Mouse (Mus musculus) hematopoietic stem cell, adult 5-6 weeks (primary cell): ENCODE measurements around the gene Pdlim4. TPM values are rescaled to one million over a fixed set of nuclear protein-coding genes. Genes with fewer than 3 reads are reported as not detected.
"Not testable (repeated sequence)": the region's sequence is repeated elsewhere in the genome, so short reads cannot be mapped to it uniquely, and the experiment has no call there.

Experiments
- ATAC-seq, 2 experiments: fragments of 125-278 bp in 1 of 2; replicated peaks in 1 of 2; 2 replicates each; pipeline ENCODE4 v1.8.0; 2016 to 2017; ENCODE audit warnings: inconsistent platforms in 2 of 2, mild to moderate bottlenecking in 2 of 2, moderate number of reproducible peaks in 2 of 2, low read depth in 1 of 2, moderate TSS enrichment in 1 of 2; ENCODE audit not compliant: low FRiP score in 2 of 2, poor library complexity in 2 of 2, severe bottlenecking in 2 of 2, insufficient read depth in 1 of 2, low TSS enrichment in 1 of 2
- total RNA-seq: library from RNA; stranded (forward); fragments of 172-1452, 232-1000 nt; gene quantifications from 2 replicates; pipeline ENCODE4 v1.2.3, GENCODE M21; 2017

Gene Pdlim4
- total RNA-seq, 1 experiment from 2014 or later, result not detected

DNA sequence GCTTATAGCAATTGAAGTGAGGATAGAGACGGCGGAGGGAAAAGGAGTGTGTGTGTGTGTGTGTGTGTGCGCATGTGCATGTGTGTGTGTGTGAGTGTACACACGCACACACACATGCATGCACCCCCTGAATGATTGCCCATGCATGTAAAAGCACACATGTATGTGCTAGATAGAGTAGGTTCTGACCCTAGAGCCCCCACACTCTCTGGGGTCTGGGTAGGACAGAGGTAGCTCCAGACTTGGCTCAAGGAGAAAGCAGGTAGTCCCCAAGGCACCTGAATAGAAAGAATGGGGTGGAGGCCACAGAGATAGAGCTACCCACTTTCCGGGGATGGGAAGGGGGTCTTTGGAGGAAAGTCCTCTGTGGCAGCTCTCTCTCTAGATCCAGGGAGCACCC, 16.7 kb downstream of the Pdlim4 start:
- ATAC-seq, result no peak

GRCm38 (mm10) chr11:54051161-54051560, 17.7 kb downstream of the Pdlim4 start:
- no peak for ATAC-seq

GRCm38 (mm10) chr11:54050205-54050604, 18.6 kb downstream of the Pdlim4 start:
- no peak for ATAC-seq

GRCm38 (mm10) chr11:54040676-54041075, 28.1 kb downstream of the Pdlim4 start:
- ATAC-seq, result no peak

GRCm38 (mm10) chr11:54032872-54033271, 35.9 kb downstream of the Pdlim4 start:
- ATAC-seq, result not testable (repeated sequence)

DNA sequence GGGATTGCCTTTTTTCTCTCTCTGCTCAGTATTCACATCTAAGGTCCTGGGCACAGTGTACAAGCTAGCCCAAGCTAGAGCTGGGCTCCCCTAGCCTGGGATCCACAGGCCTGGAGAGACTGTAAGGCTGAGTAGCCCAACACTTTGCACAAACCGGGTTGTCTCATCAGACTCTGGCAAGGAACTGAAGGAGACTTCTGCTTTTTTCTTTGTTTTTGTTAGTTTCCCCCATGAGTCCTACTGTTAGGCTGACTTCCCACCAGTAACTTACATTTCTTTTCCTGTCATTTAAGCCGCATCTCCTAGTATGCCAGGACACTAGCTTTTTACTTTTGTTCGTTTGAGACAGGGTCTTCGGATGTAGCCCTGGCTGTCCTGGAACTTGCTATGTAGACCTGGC, 39.8 kb downstream of the Pdlim4 start:
- ATAC-seq, result 0 out of 4 replicates have a peak, but pooled peaks of 1 of the 2 experiments have one; percentile 29

DNA sequence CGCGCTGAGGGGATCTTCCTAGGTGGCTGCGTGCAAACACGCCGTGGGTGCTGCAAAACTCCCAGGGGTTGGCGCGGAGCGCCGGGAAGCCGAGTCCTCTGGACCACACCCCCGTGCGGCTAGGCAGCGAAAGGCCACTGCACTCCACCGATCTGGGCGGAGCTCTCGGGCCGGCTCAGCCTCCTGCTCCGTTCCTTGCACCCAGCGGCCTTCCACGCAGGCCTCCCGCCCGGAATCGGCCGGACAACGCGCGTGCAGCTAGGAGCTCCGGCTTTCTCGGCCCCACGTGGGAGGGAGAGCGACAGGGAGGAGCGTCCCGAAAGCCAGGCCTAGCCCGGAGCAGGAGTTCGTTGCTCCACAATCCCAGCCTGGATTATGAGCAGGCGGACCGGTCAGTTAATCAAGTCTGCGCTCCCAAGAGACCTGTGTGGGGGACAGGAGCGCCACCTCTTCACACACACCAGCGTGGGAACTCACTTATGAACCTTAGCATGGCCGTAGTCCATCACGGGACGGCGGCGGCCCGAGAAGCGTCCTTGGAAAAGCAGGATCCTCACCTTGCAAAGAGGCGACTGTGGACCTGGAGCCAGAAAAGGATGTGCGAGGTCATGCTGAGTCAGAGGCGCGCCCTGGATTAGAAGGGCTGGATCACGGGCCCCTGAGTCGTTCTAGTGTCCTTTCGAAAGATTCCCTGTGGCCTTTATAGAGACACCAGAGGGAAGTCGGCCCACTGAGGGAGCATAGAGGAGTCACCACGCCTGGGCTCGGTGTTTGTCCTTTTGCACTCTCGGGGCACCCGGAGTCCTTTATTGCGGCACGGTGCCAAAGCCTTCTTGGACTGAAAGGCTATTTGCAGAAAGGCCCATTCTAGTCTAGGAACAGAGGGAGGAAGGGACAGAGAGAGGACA, 40.5 kb downstream of the Pdlim4 start, which contains the start of gene Slc22a4:
Slc22a4 (minus strand) TSS at position 47 of the 908 bp plus-strand sequence.
- ATAC-seq, result peak; percentile 75 to 81

GRCm38 (mm10) chr11:54027131-54028043, 41.4 kb downstream of the Pdlim4 start:
- no peak for ATAC-seq

DNA sequence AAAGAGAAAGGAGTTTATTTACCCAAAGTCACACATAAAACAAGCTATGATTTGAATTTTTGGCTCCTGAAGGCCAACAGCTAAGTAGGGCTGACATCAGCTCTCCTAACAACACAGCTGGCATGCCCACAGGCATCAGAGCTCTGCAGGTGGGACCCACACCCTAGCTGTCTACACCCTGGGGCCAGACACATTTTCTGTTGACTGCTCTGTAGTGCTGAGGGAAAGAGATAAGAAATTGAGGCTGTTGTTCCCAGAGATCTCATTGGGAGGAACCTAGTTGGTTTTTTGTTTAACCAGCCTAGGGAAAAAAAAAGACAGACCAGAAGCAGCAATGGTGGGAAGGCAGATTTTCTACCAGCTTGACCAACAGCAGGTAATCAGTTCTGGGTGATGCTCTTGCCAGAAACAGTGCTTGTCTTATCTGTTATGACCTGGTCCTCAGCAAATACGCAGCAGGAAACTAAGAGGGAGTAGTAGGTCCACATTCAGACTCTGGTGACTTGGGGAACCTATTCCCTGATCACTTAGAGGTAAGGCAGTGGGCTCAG, 42.2 kb downstream of the Pdlim4 start:
- ATAC-seq, result no peak; a peak in 1 of 4 replicates

- no peak for ATAC-seq
These were observed 47.3 kb downstream of the Pdlim4 start for GRCm38 (mm10) chr11:54021396-54022093.

- ATAC-seq, result no peak
These were observed 49.7 kb downstream of the Pdlim4 start for GRCm38 (mm10) chr11:54018893-54019732.

GRCm38 (mm10) chr11:54017596-54017995, 51.2 kb downstream of the Pdlim4 start:
- ATAC-seq, result no peak

DNA sequence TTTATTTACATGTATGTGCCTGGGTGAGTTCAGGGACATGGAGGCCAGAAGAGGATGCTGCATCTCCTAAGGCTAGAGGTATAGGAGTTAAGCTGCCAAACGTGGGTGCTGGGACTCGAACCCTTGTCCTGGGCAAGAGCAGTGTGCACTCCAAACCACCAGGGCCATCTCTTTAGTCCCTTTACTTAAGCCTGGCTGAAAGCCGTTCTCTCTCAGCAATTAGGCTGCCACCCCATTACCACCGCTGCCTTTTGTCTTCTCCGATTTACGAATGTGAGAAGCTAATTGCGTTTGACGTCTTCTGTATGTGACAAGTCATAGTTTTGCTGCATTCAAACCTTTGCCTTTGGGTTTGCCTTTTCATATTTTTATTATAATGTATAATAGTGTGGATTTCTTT, 52.8 kb downstream of the Pdlim4 start:
- no peak for ATAC-seq

DNA sequence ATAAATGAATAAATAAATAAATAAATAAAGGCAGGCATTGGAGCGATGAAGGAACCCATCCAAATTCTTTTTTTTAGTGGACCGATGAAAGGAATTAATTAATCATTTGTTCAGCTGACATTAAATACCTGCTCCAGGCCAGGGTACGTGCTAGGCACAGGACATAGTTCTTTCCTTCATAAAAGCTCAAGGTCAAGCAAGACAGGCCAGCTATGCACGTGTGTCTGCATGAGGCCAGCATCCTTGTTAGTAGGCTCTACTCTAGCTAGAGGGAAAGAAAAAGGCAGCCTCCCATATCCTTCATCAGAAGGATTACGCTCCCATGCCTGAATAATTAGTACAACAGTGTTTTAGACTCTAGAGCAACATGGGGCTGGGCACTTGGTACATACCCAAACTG, 55.9 kb downstream of the Pdlim4 start:
- no peak for ATAC-seq

GRCm38 (mm10) chr11:54011255-54011654, 57.6 kb downstream of the Pdlim4 start:
- no peak for ATAC-seq

DNA sequence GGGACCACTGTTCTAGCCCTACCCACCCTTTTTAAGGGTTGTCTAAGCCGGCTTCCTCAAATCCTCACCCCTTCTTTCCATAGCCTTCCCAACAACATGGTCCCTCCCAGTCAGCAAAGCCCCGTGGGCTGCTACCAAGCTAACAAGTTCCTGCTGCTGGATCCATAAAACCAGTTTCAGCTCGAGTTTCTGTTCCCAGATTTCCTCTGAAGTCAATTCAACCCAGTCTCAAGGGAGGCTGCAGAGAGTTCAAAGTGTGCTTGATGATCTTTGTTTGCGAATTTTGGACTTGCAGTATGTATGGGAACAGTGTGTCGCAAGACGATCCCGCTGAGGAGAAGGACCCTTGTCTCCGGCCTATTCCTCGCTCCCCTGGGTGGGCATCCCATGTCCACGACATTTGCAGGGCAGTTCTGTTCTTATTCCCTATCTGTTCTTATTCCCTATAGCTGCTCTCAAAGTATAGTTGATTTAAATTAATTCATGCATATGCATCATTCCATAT, 60.3 kb downstream of the Pdlim4 start:
- ATAC-seq, result no peak
